Mouse (Mus musculus) liver, postnatal 0 days (tissue): ENCODE measurements at regions not wholly inside any gene's neighbourhood (a gene's known extent, or its start where the extent isn't known, plus 50 kb on each side); places are given as distances from the start of the nearest gene placed in this dataset.

Source experiments
- CTCF ChIP-seq: sonication (generic); IDR thresholded peaks from 2 replicates; pipeline ENCODE4 v1.5.1; 2016; ENCODE audit warnings: antibody characterized with exemption, low read depth
- EP300 ChIP-seq: IDR thresholded peaks from 2 replicates; pipeline ENCODE4 v1.6.1; 2016; ENCODE audit warnings: antibody characterized with exemption, low read depth, mild to moderate bottlenecking

GRCm38 (mm10) chr9:85616266-85616869, 132.8 kb downstream of the Ibtk start:
- no peak for TF ChIP-seq EP300
- no peak for TF ChIP-seq CTCF
